Mouse (Mus musculus): ENCODE measurements around the gene Rbfox3. TPM values are rescaled to one million over a fixed set of nuclear protein-coding genes. Genes with fewer than 3 reads are reported as not detected.

Rbfox3 gene
- polyA plus RNA-seq, 1 experiment, result not detected

DNA sequence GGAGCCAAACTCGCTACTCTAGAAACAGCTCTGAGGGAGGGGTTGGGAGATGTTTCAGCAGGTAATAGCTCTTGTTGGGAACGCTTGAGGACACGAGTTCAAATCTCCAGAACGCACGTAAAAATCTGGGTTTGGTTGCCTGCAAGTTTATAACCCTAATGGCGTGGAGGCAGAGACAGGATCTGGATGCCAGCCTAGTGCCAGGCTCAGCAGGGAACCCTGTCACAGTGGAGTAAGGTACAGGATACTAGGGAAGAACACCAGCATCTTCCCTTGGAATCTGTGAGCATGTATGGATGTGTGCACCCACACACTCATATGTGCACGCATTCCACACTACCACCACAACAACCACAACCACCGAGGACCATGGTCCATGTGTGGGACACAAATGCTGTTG lies 331.8 kb downstream of the Rbfox3 start:
- no peaks in the 10 kb centered on the region for H3K36me3 ChIP-seq (ENCODE audit: control insufficient read depth, insufficient read depth)
- no peak for TF ChIP-seq REST (IDR thresholded peaks at IDR 0.05; ENCODE audit: insufficient read depth, insufficient read length)
- no peak for TF ChIP-seq TCF12 (IDR thresholded peaks at IDR 0.05; ENCODE audit: insufficient read depth, poor library complexity, severe bottlenecking)
- TF ChIP-seq CEBPB (IDR thresholded peaks at IDR 0.05; ENCODE audit: insufficient read depth, poor library complexity, severe bottlenecking), result no peak
- no peak for TF ChIP-seq MAX (IDR thresholded peaks at IDR 0.05; ENCODE audit: low read depth)
- no peak for TF ChIP-seq POLR2A (IDR thresholded peaks at IDR 0.05; ENCODE audit: insufficient read length, low read depth)
- TF ChIP-seq USF1 (IDR thresholded peaks at IDR 0.05; ENCODE audit: low read depth), result no peak
- no peak for TF ChIP-seq MYOD1 (IDR thresholded peaks at IDR 0.05; ENCODE audit: control insufficient read depth in 1 of 3, insufficient read length in 2 of 3, low read depth in 2 of 3)
- TF ChIP-seq POLR2AphosphoS2 (IDR thresholded peaks at IDR 0.05; ENCODE audit: insufficient read length, low read depth), result no peak
- TF ChIP-seq TCF3 (IDR thresholded peaks at IDR 0.05; ENCODE audit: insufficient read length, low read depth), result no peak
- TF ChIP-seq SRF (IDR thresholded peaks at IDR 0.05; ENCODE audit: control insufficient read depth, insufficient read length, low read depth), result no peak
- TF ChIP-seq E2F4 (IDR thresholded peaks at IDR 0.05; ENCODE audit: insufficient read depth), result no peak
- no peak for TF ChIP-seq MYOG (IDR thresholded peaks at IDR 0.05; ENCODE audit: control insufficient read depth in 1 of 3, insufficient read depth in 1 of 3, insufficient read length in 2 of 3, low read depth in 2 of 3)
- H3K27me3 ChIP-seq (ENCODE audit: control insufficient read depth, insufficient read depth, insufficient read length), result peaks cover 62% of the 10 kb centered on the region
- no peak overlapping the region for H3ac ChIP-seq (ENCODE audit: control insufficient read depth, insufficient read length)
- no peak overlapping the region for H3K4me2 ChIP-seq (ENCODE audit: low read depth)
- no peaks in the 10 kb centered on the region for H3K79me2 ChIP-seq (ENCODE audit: control insufficient read depth, insufficient read depth)
- no peak overlapping the region for H3K4me3 ChIP-seq

DNA sequence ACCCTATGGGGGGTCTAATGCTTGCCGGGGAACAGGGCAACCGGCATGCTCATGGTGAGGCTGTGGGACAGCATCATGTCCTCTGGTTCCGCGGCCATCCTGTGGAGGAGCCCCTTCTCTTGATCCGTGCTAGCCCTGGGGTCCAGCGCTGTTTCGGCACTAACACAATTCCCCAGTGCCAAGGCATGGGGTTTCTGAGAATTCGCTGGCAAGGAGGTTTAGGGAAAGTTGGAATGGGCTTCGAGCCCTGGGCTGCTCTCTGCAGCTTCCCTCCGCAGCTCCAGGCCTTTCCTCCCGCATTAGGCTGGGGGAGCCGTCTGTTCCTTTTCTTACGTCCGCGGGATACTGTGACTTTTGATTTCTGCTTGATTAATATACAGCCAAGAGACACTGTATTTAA lies 334.1 kb downstream of the Rbfox3 start:
- peaks cover 83% of the 10 kb centered on the region for H3K27me3 ChIP-seq (ENCODE audit: control insufficient read depth, insufficient read depth, insufficient read length)
- TF ChIP-seq REST (IDR thresholded peaks at IDR 0.05; ENCODE audit: insufficient read depth, insufficient read length) (no peak), E2F4 (IDR thresholded peaks at IDR 0.05; ENCODE audit: insufficient read depth) (no peak), MAX (IDR thresholded peaks at IDR 0.05; ENCODE audit: low read depth) (no peak), MYOG (IDR thresholded peaks at IDR 0.05; ENCODE audit: control insufficient read depth in 1 of 3, insufficient read depth in 1 of 3, insufficient read length in 2 of 3, low read depth in 2 of 3) (no peak), TCF12 (IDR thresholded peaks at IDR 0.05; ENCODE audit: insufficient read depth, poor library complexity, severe bottlenecking) (no peak), USF1 (IDR thresholded peaks at IDR 0.05; ENCODE audit: low read depth) (no peak), TCF3 (IDR thresholded peaks at IDR 0.05; ENCODE audit: insufficient read length, low read depth) (no peak), POLR2A (IDR thresholded peaks at IDR 0.05; ENCODE audit: insufficient read length, low read depth) (no peak), POLR2AphosphoS2 (IDR thresholded peaks at IDR 0.05; ENCODE audit: insufficient read length, low read depth) (no peak), SRF (IDR thresholded peaks at IDR 0.05; ENCODE audit: control insufficient read depth, insufficient read length, low read depth) (no peak), MYOD1 (IDR thresholded peaks at IDR 0.05; ENCODE audit: control insufficient read depth in 1 of 3, insufficient read length in 2 of 3, low read depth in 2 of 3) (no peak), CEBPB (IDR thresholded peaks at IDR 0.05; ENCODE audit: insufficient read depth, poor library complexity, severe bottlenecking) (no peak)

DNA sequence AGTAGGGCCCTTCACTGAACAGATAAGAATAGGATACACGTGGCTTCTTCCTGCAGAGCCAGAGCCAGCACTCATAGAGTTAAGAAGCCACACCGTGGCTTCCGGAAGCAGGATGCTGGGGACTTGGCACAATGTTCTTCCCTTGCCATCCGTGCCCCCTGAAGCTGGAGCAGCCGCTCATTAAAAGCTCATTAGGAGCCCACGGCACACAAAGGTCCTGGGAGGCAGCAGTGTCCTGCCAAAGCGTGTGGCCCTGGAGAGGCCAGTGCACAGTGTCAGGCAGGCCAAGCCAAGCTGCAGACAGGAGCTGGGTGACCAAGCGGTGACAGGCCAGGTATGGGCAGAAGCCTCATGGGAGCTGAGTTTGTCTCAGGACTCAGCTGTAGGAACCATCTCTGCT lies 334.8 kb downstream of the Rbfox3 start:
- Histone ChIP-seq H3K4me3 (no peak overlapping the region), H3K36me3 (ENCODE audit: control insufficient read depth, insufficient read depth) (no peaks in the 10 kb centered on the region), H3ac (ENCODE audit: control insufficient read depth, insufficient read length) (no peak overlapping the region), H3K27me3 (ENCODE audit: control insufficient read depth, insufficient read depth, insufficient read length) (peaks cover 86% of the 10 kb centered on the region), H3K79me2 (ENCODE audit: control insufficient read depth, insufficient read depth) (no peaks in the 10 kb centered on the region), H3K4me2 (ENCODE audit: low read depth) (no peak overlapping the region)
- TF ChIP-seq MYOD1 (IDR thresholded peaks at IDR 0.05; ENCODE audit: control insufficient read depth in 1 of 3, insufficient read length in 2 of 3, low read depth in 2 of 3) (no peak), POLR2A (IDR thresholded peaks at IDR 0.05; ENCODE audit: insufficient read length, low read depth) (no peak), CEBPB (IDR thresholded peaks at IDR 0.05; ENCODE audit: insufficient read depth, poor library complexity, severe bottlenecking) (no peak), REST (IDR thresholded peaks at IDR 0.05; ENCODE audit: insufficient read depth, insufficient read length) (no peak), E2F4 (IDR thresholded peaks at IDR 0.05; ENCODE audit: insufficient read depth) (no peak), USF1 (IDR thresholded peaks at IDR 0.05; ENCODE audit: low read depth) (no peak), SRF (IDR thresholded peaks at IDR 0.05; ENCODE audit: control insufficient read depth, insufficient read length, low read depth) (no peak), MYOG (IDR thresholded peaks at IDR 0.05; ENCODE audit: control insufficient read depth in 1 of 3, insufficient read depth in 1 of 3, insufficient read length in 2 of 3, low read depth in 2 of 3) (no peak), TCF3 (IDR thresholded peaks at IDR 0.05; ENCODE audit: insufficient read length, low read depth) (no peak)

More for the DNA sequence above, 334.1 kb downstream of the Rbfox3 start:
- Histone ChIP-seq H3K36me3 (ENCODE audit: control insufficient read depth, insufficient read depth) (no peaks in the 10 kb centered on the region), H3K4me3 (no peak overlapping the region), H3K79me2 (ENCODE audit: control insufficient read depth, insufficient read depth) (no peaks in the 10 kb centered on the region), H3ac (ENCODE audit: control insufficient read depth, insufficient read length) (no peak overlapping the region), H3K4me2 (ENCODE audit: low read depth) (no peak overlapping the region)

DNA sequence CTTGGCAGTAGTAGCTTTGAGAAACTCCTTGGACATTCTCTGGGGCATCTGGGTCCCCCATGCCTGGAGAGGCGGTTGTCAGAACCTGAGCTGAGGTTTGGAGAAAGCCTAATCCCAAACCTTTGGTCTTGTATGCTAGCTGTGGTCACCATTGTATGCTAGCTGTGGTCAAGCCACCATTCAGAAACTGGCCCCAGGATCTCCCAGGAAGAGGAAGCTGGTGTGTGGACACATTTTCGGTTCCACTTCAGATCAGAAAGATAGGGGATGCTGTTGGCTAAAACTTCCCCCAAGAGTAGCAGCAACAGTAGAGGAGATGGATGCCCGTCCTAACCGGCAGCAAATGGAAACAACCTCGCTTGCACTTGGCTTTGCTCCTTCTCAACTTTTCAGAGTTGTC lies 337.0 kb downstream of the Rbfox3 start:
- Histone ChIP-seq H3K4me3 (no peak overlapping the region), H3K79me2 (ENCODE audit: control insufficient read depth, insufficient read depth) (no peaks in the 10 kb centered on the region), H3K27me3 (ENCODE audit: control insufficient read depth, insufficient read depth, insufficient read length) (peaks cover 87% of the 10 kb centered on the region), H3K4me2 (ENCODE audit: low read depth) (no peak overlapping the region), H3ac (ENCODE audit: control insufficient read depth, insufficient read length) (no peak overlapping the region), H3K36me3 (ENCODE audit: control insufficient read depth, insufficient read depth) (no peaks in the 10 kb centered on the region)
- TF ChIP-seq MYOG (IDR thresholded peaks at IDR 0.05; ENCODE audit: control insufficient read depth in 1 of 3, insufficient read depth in 1 of 3, insufficient read length in 2 of 3, low read depth in 2 of 3) (no peak), POLR2A (IDR thresholded peaks at IDR 0.05; ENCODE audit: insufficient read length, low read depth) (no peak), MYOD1 (IDR thresholded peaks at IDR 0.05; ENCODE audit: control insufficient read depth in 1 of 3, insufficient read length in 2 of 3, low read depth in 2 of 3) (no peak), TCF3 (IDR thresholded peaks at IDR 0.05; ENCODE audit: insufficient read length, low read depth) (no peak), CEBPB (IDR thresholded peaks at IDR 0.05; ENCODE audit: insufficient read depth, poor library complexity, severe bottlenecking) (no peak), MAX (IDR thresholded peaks at IDR 0.05; ENCODE audit: low read depth) (no peak), REST (IDR thresholded peaks at IDR 0.05; ENCODE audit: insufficient read depth, insufficient read length) (no peak), E2F4 (IDR thresholded peaks at IDR 0.05; ENCODE audit: insufficient read depth) (no peak), POLR2AphosphoS2 (IDR thresholded peaks at IDR 0.05; ENCODE audit: insufficient read length, low read depth) (no peak), USF1 (IDR thresholded peaks at IDR 0.05; ENCODE audit: low read depth) (no peak), TCF12 (IDR thresholded peaks at IDR 0.05; ENCODE audit: insufficient read depth, poor library complexity, severe bottlenecking) (no peak)

Data from myocyte (in vitro differentiated cells).